ENCODE assay signal across 11 mouse cellular contexts in the genomic region with DNA sequence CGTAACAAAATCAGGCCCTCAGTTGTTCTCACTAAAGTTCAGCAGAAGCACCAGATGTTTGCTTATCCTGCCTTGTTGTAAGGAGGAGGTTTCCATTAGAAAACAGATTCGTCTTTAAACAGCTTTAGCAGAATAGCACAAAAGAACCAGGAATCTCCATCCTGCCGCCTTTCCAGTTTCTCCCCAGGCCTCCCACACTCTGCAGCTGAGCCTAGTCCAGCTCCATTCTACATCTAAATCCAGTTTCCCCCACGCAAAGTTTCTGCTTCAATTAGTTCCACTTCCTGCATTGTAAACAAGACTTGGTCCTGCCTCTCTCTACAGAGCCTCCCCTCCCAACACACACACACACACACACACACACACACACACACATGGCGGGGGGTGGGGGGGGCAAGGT.
DNase-seq lines count a peak whose midpoint lies in the region; TF ChIP-seq lines count a peak whose summit lies in the region.
"Had no signal": no experiment of that assay in that cellular context is flagged by ENCODE, and none has a peak within 500 bp of the region (broad histone marks: within the 10 kb centered on the region; RNA-seq: fewer than 3 reads in every experiment).

No protein-coding gene starts in this region.

- DNase-seq in heart, adult 2 months = no peak
- DNase-seq in heart, embryonic 10.5 days (ENCODE audit: low spot score) = no peak
- peak; percentile 12 to 37 for DNase-seq in kidney, postnatal 4 days
- DNase-seq in kidney, adult 18-20 months = no peak
- peak; percentile 28 to 52 for DNase-seq in spleen, postnatal 36 days (ENCODE audit: low spot score in 2 of 2)
- DNase-seq in spleen, postnatal 10 days (ENCODE audit: low spot score in 2 of 2) = no peak
- DNase-seq in telencephalon, adult 2 months (ENCODE audit: low read depth, low spot score) = peak; percentile 58
- no peak for DNase-seq in cerebellum, adult 18-20 months
- DNase-seq: cerebellum, postnatal 25 days; lung, adult 18-20 months had no signal

- H3K36me3 ChIP-seq in heart, adult 2 months (ENCODE audit: control insufficient read depth, insufficient read depth, low read length) = peaks cover 4% of the 10 kb centered on the region; the same call in 1 of the 2 replicates
- H3K36me3 ChIP-seq in heart, embryonic 10.5 days = no peaks in the 10 kb centered on the region
- H3K36me3 ChIP-seq: forebrain, embryonic 15.5 days had no signal

- intact Hi-C loops in heart, adult 2 months (cut with DNase I) = loop anchor here (2.0 kb wide), 1 partner anchor 52 kb away; no protein-coding TSS in a partner anchor

- TF ChIP-seq CTCF in heart, adult 2 months (IDR thresholded peaks at IDR 0.05) = no peak

- H3K9ac ChIP-seq in heart, adult 2 months (ENCODE audit: low read depth, low read length) = no peak overlapping the region
- H3K9ac ChIP-seq: forebrain, embryonic 15.5 days had no signal

- no peaks in the 10 kb centered on the region for H3K27me3 ChIP-seq in heart, adult 2 months (ENCODE audit: control insufficient read depth, insufficient read depth, low read length)
- no peaks in the 10 kb centered on the region for H3K27me3 ChIP-seq in heart, embryonic 10.5 days (ENCODE audit: insufficient read depth, poor library complexity, severe bottlenecking)
- H3K27me3 ChIP-seq: forebrain, embryonic 15.5 days had no signal

- no peak overlapping the region for H3K4me3 ChIP-seq in heart, adult 2 months
- no peak overlapping the region for H3K4me3 ChIP-seq in heart, embryonic 10.5 days
- H3K4me3 ChIP-seq: forebrain, embryonic 15.5 days had no signal

- H3K27ac ChIP-seq in heart, adult 2 months = peak overlapping the region; percentile 43
- no peak overlapping the region for H3K27ac ChIP-seq in heart, embryonic 10.5 days
- H3K27ac ChIP-seq: forebrain, embryonic 15.5 days had no signal

- 41% methylated on average over 5 of the region's 5 CpGs for WGBS in heart, adult 2 months
- 65% methylated on average over 5 of the region's 5 CpGs for WGBS in heart, embryonic 10.5 days

- no peaks in the 10 kb centered on the region for H3K9me3 ChIP-seq in heart, embryonic 10.5 days
- H3K9me3 ChIP-seq: forebrain, embryonic 15.5 days had no signal

- H3K79me2 ChIP-seq in heart, adult 2 months (replicated peaks; ENCODE audit: control insufficient read depth, insufficient read depth, low read length) = no peaks in the 10 kb centered on the region

- no peak for TF ChIP-seq EP300 in heart, adult 2 months (IDR thresholded peaks at IDR 0.05; ENCODE audit: insufficient read depth, low read depth, low read length)

- TF ChIP-seq POLR2A in heart, adult 2 months (IDR thresholded peaks at IDR 0.05; ENCODE audit: insufficient read depth, low read depth, low read length) = no peak

- H3K4me1 ChIP-seq in heart, adult 2 months (ENCODE audit: control insufficient read depth, insufficient read depth, low read length) = peaks cover 6% of the 10 kb centered on the region
- no peaks in the 10 kb centered on the region for H3K4me1 ChIP-seq in heart, embryonic 10.5 days
- H3K4me1 ChIP-seq: forebrain, embryonic 15.5 days had no signal

Comparison
In these comparisons a context has a peak if more than half of its experiments do, and no peak if none do; other contexts are left out.
1. DNase-seq: peak in kidney, postnatal 4 days (2 of 2), spleen, postnatal 36 days (2 of 2) and telencephalon, adult 2 months (single experiment); none in heart, adult 2 months (0 of 2), heart, embryonic 10.5 days (single experiment), kidney, adult 18-20 months (single experiment), spleen, postnatal 10 days (0 of 2) and cerebellum, adult 18-20 months (0 of 2).